Mouse (Mus musculus) midbrain, embryonic 13.5 days (tissue): ENCODE measurements around the gene Pard3. TPM values are rescaled to one million over a fixed set of nuclear protein-coding genes. Genes with fewer than 3 reads are reported as not detected.

ENCODE experiments used
- ATAC-seq: fragments of 200-750 bp; cut with Nextera tagmentation; 2 replicates; pipeline ENCODE4 v1.8.0; 2017; ENCODE audit warnings: mild to moderate bottlenecking, moderate TSS enrichment, moderate library complexity
- H3K27ac ChIP-seq: fragments of 300-500 bp; sonication (generic); 2 replicates; pipeline ENCODE4 v1.5.1; 2015; ENCODE audit warnings: inconsistent platforms, mild to moderate bottlenecking, moderate library complexity
- H3K27me3 ChIP-seq: fragments of 300-500 bp; sonication (generic); 2 replicates; pipeline ENCODE4 v1.6.1; 2015; ENCODE audit warnings: mild to moderate bottlenecking, inconsistent platforms
- H3K36me3 ChIP-seq: fragments of 300-500 bp; sonication (generic); 2 replicates; pipeline ENCODE4 v1.6.1; 2015; ENCODE audit warnings: mild to moderate bottlenecking, inconsistent platforms
- H3K4me1 ChIP-seq: fragments of 300-500 bp; sonication (generic); replicated peaks from 2 replicates; pipeline ENCODE4 v1.6.1; 2015; ENCODE audit warnings: inconsistent platforms
- H3K4me2 ChIP-seq: fragments of 300-500 bp; sonication (generic); replicated peaks from 2 replicates; pipeline ENCODE4 v1.6.1; 2015; ENCODE audit warnings: moderate library complexity, mild to moderate bottlenecking, inconsistent platforms
- H3K4me3 ChIP-seq: fragments of 300-500 bp; sonication (generic); replicated peaks from 2 replicates; pipeline ENCODE4 v1.5.1; 2015; ENCODE audit warnings: mild to moderate bottlenecking, inconsistent platforms
- H3K9ac ChIP-seq: fragments of 300-500 bp; sonication (generic); replicated peaks from 2 replicates; pipeline ENCODE4 v1.6.1; 2015; ENCODE audit warnings: mild to moderate bottlenecking, inconsistent platforms
- H3K9me3 ChIP-seq: fragments of 300-500 bp; sonication (generic); 2 replicates; pipeline ENCODE4 v1.6.1; 2016; ENCODE audit warnings: mild to moderate bottlenecking, inconsistent platforms
- WGBS: fragments of 180-500 bp; shearing (Covaris S2); methylation state at CpG from one replicate; pipeline ENCODE4 v1.1.7; 2015; 5-methylcytosine and 5-hydroxymethylcytosine counted together
- polyA plus RNA-seq: library from polyadenylated mRNA; unstranded; fragments of >200 nt; fragmentation: Nextera tagmentation; extraction: Ambion mirVana; gene quantifications from 2 replicates; pipeline ENCODE4 v1.2.1, GENCODE M21; 2015

Pard3 gene
- 20.0 and 22.8 TPM in 2 replicates for polyA plus RNA-seq

DNA sequence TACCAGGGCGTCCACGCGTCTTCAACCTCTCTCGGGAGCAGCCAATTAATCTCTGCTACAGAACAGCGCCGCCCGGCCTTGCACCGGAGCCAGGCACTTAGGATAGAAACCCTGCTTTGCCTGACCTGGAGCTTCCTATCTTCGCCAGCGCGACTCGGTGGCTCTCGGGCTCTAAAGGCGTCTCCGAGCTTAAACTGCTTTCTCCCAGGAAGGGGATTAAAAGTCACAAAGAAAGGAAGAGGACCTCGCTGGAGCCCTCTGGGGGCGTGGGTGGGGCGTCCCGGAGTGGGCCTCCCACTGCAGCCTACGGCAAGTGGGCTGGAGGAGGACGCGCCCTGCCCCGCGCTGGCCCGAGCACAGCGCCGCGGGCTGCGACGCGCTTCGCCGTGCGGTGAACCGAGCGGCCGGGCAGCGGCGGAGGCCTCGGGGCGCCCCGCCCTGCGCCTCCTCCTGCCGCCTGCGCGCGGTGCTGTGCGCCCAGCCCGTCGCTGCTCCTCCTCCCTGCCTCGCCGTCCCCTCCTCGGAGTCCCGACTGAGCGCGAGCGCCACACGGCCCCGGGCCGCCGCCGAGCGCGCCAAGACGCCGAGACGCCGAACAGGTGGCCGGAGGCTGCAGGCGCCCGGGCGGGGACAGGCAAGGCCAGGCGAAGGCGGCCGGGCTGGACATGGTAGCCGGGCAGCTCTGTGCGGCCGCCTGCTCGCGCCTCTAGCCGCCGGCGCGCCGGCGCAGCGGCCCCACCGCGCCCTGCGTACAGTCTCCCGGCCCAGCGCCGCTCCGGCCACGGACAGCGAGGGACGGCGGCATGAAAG lies at the start of gene Pard3:
Gene Pard3, plus strand, starts transcription at position 343 of the 810 bp plus-strand sequence.
- under 1% methylated on average over 67 of the region's 98 CpGs for WGBS

DNA sequence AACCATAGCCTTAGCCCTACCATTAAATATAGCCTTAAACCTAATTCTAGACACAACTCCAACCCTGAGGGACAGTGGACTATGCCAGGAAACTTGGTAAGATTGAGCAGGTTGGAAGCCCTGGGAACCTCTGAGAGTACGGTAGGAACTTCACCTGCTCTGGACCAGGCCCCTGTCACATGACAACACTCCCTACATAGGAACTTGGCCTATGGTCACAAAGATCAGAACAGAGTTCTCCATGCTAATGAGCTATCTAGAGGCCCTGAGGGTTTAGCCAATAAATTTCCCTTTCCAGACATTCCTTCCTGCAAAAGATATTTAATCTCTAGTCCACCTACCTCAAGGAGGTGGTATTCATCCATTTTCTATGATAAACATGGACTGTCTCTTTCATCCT lies 41.9 kb upstream of the Pard3 start:
- H3K9me3 ChIP-seq: no peaks in the 10 kb centered on the region
- H3K9ac ChIP-seq: no peak overlapping the region
- WGBS: 92% methylated on average over 1 of the region's 1 CpGs
- no peaks in the 10 kb centered on the region for H3K36me3 ChIP-seq
- H3K27me3 ChIP-seq: no peaks in the 10 kb centered on the region
- H3K27ac ChIP-seq: no peak overlapping the region
- H3K4me1 ChIP-seq: no peaks in the 10 kb centered on the region
- ATAC-seq: no peak
- no peak overlapping the region for H3K4me2 ChIP-seq
- H3K4me3 ChIP-seq: no peak overlapping the region

More for the DNA sequence above, at the start of gene Pard3:
- Histone ChIP-seq H3K4me1 (peaks cover 36% of the 10 kb centered on the region), H3K4me2 (peak within 1 kb of the TSS; percentile 81), H3K36me3 (no peaks in the 10 kb centered on the region), H3K27ac (peak within 1 kb of the TSS; percentile 95), H3K4me3 (peak within 1 kb of the TSS; percentile 95), H3K9me3 (no peaks in the 10 kb centered on the region), H3K27me3 (peaks cover 3% of the 10 kb centered on the region; the same call in 1 of the 2 replicates), H3K9ac (peak within 1 kb of the TSS; percentile 93)
- ATAC-seq: peak; percentile 96

DNA sequence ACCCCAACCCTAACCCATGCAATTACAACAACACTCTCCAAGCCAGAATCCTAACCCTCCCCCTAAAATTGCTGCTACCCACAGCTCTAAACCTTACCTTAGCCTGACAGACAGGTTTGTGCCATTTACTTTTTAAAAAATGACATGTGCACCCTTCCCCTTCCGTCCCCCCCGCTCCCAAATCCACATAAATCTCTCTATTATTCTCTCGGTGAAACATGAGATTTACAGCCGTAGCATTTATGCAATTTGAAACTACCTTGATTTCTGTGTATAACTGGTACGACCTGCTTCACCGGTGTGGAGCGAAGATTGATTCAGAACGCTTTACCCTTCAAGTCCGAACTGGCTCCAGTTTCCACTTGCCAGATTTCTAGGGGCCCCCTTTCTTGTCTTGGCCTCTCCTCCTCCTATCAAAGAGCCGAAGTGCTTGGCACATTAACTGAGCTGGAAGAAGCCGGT lies 38.4 kb upstream of the Pard3 start:
- ATAC-seq: no peak
- H3K27me3 ChIP-seq: no peaks in the 10 kb centered on the region
- H3K4me3 ChIP-seq: no peak overlapping the region
- H3K27ac ChIP-seq: no peak overlapping the region
- H3K9ac ChIP-seq: no peak overlapping the region
- no peaks in the 10 kb centered on the region for H3K4me1 ChIP-seq
- no peaks in the 10 kb centered on the region for H3K9me3 ChIP-seq
- WGBS: 82% methylated on average over 11 of the region's 11 CpGs
- H3K4me2 ChIP-seq: no peak overlapping the region
- no peaks in the 10 kb centered on the region for H3K36me3 ChIP-seq

DNA sequence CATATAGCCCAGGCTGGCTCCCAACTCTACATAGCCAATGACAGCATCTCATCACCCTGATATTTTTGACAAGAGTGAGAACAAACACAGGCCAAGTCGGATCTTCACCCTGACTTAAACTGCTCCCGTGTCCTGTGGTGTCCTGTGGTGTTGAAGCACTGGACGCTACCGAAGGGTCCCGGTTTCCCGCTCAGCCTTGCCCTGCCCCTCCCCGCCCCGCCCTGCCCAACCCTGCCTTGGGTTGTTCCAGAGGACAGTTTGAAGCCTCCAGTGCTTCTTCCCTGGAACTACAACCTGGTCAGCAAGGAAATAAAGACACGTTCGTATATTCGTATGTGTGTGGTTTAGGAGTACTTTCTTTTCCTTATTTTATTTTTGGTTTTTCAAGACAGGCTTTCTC lies 37.9 kb upstream of the Pard3 start:
- no peak overlapping the region for H3K4me3 ChIP-seq
- H3K27me3 ChIP-seq: no peaks in the 10 kb centered on the region
- no peak overlapping the region for H3K9ac ChIP-seq
- 56% methylated on average over 11 of the region's 11 CpGs for WGBS
- H3K36me3 ChIP-seq: no peaks in the 10 kb centered on the region
- H3K4me1 ChIP-seq: no peaks in the 10 kb centered on the region
- no peak overlapping the region for H3K27ac ChIP-seq
- no peak for ATAC-seq
- no peaks in the 10 kb centered on the region for H3K9me3 ChIP-seq
- H3K4me2 ChIP-seq: no peak overlapping the region

DNA sequence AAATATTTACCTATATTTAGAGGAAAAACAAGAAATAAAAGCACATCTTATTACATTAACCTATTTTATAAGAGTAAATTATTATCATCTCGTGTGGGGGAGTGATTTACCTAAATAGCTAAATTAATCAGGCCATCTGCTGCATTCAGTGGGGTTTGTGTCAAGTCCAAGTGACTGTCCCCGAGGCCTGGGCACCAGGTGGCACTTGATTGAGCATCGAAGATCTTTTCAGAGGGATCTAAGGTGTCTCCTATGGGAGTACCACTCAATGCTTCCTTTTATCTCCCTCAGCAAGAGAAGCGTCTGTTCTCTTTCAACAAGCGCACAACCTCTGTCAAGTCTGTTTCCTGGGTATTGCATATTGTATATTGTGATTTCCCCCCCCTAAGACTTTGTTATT lies 32.2 kb upstream of the Pard3 start:
- Histone ChIP-seq H3K27me3 (no peaks in the 10 kb centered on the region), H3K4me3 (no peak overlapping the region), H3K9ac (no peak overlapping the region), H3K4me2 (no peak overlapping the region), H3K4me1 (peaks cover 4% of the 10 kb centered on the region; the same call in 1 of the 2 replicates), H3K9me3 (no peaks in the 10 kb centered on the region), H3K36me3 (no peaks in the 10 kb centered on the region), H3K27ac (no peak overlapping the region)
- WGBS: 58% methylated on average over 5 of the region's 5 CpGs
- no peak for ATAC-seq

DNA sequence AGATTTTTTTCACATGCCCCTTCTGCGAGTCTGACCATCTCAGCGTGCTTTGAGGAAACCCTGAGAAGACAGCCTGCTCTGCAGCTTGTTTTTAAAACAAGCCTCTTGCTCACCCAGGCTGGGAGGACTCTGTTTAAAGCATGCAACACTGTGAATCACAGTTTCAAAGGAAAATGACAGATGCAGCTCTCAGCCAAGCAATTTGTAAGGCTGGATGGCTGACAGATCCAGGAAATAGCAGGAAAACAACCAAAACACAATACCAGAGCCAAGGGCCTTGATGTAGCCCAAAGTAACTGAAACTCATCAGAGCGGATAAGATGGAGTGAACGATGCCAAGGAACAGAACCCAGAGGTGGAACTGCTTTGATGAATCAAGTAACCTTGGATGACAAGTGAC lies 24.8 kb upstream of the Pard3 start:
- no peaks in the 10 kb centered on the region for H3K27me3 ChIP-seq
- H3K9me3 ChIP-seq: no peaks in the 10 kb centered on the region
- no peak overlapping the region for H3K4me2 ChIP-seq
- no peaks in the 10 kb centered on the region for H3K36me3 ChIP-seq
- no peak overlapping the region for H3K9ac ChIP-seq
- WGBS: 76% methylated on average over 4 of the region's 4 CpGs
- H3K27ac ChIP-seq: no peak overlapping the region
- ATAC-seq: no peak
- H3K4me1 ChIP-seq: no peaks in the 10 kb centered on the region
- H3K4me3 ChIP-seq: no peak overlapping the region

DNA sequence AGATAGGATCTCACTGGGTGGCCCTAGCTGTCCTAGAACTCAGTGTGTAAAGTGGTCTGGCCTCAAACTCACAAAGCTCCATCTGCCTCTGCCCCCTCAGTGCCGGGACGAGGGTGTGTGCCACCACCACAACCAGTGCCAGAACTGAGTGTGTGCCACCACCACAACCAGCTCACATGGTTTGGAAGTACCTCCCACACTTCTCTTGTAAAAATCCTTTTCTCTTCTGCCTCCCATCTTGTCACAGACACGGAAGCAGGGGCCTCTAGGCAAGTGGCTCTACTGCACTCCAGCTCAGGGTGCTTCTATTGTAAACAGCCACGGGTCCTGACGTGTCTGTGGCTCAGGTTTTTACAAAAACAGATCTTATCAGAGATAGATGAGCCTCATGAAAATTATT lies 13.7 kb upstream of the Pard3 start:
- Histone ChIP-seq H3K4me1 (no peaks in the 10 kb centered on the region), H3K4me3 (no peak overlapping the region), H3K27ac (no peak overlapping the region), H3K36me3 (no peaks in the 10 kb centered on the region), H3K9me3 (no peaks in the 10 kb centered on the region), H3K4me2 (no peak overlapping the region), H3K27me3 (no peaks in the 10 kb centered on the region), H3K9ac (no peak overlapping the region)
- no peak for ATAC-seq
- WGBS: 73% methylated on average over 5 of the region's 5 CpGs

DNA sequence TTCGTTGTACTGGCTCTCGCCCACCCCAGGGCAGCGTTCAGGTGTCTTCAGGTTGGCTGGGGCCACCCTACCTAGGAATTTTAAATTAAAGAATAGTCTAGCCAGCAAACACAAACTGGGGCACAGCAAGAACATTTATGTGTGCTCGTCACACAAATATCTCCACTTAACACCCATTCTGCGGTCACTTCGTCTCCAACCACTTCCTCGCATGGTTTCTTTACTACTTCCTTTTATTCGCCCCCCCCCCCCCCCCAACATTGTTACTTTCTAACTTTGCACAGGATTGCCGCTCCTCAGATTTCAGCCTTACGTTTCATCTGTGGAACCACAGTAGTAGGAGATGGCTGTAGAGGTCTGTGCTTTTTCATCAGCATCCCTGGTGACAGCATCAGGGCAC lies 11.6 kb upstream of the Pard3 start:
- Histone ChIP-seq H3K4me2 (no peak overlapping the region), H3K36me3 (no peaks in the 10 kb centered on the region), H3K9ac (no peak overlapping the region), H3K4me1 (no peaks in the 10 kb centered on the region), H3K27ac (no peak overlapping the region), H3K27me3 (no peaks in the 10 kb centered on the region), H3K4me3 (no peak overlapping the region), H3K9me3 (no peaks in the 10 kb centered on the region)
- ATAC-seq: no peak
- 83% methylated on average over 10 of the region's 10 CpGs for WGBS

DNA sequence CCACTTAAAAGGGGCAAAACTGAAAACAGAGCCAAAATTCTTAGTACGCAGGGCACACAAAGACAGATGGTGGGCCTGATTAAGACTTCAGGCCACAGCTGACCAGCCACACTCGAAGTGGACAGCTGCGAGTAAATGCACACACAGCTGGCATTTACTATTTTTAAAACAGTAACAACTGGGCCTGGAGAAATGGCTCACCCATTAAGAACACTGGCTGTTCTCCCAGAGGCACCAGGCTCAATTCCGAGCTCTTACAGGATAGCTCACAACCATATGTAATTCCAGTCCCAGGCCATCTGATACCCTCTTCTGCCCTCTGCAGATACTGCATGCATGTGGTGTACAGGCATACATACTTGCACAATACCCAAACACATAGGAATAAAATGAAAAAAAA lies 8.6 kb upstream of the Pard3 start:
- Histone ChIP-seq H3K9ac (no peak overlapping the region), H3K27ac (no peak overlapping the region), H3K4me2 (no peak overlapping the region), H3K4me3 (no peak overlapping the region), H3K27me3 (no peaks in the 10 kb centered on the region), H3K4me1 (no peaks in the 10 kb centered on the region), H3K36me3 (no peaks in the 10 kb centered on the region), H3K9me3 (no peaks in the 10 kb centered on the region)
- ATAC-seq: no peak
- 76% methylated on average over 4 of the region's 4 CpGs for WGBS

DNA sequence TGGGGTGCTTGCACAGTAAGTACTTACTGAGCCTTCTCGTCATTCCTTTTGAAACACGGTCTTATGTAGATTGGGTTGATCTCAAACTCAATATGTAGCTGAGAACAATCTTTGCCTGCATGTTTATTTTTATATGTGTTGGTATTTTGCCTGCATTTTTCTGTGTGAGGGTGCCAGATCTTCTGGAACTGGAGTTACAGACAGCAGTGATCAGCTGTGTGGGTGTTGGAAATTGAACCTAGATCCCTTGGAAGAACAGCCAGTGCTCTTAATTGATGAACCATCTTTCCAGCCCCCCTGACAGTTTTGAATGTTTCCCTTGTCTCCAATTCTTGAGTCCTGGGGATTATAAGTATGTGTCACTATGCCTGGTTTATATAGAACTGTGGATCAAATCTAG lies 4.9 kb upstream of the Pard3 start:
- Histone ChIP-seq H3K9ac (no peak overlapping the region), H3K27ac (no peak overlapping the region), H3K36me3 (no peaks in the 10 kb centered on the region), H3K27me3 (peaks cover 3% of the 10 kb centered on the region; the same call in 1 of the 2 replicates), H3K4me2 (no peak overlapping the region), H3K4me1 (peaks cover 11% of the 10 kb centered on the region), H3K4me3 (no peak overlapping the region), H3K9me3 (no peaks in the 10 kb centered on the region)
- no peak for ATAC-seq
- 93% methylated on average over 2 of the region's 2 CpGs for WGBS

DNA sequence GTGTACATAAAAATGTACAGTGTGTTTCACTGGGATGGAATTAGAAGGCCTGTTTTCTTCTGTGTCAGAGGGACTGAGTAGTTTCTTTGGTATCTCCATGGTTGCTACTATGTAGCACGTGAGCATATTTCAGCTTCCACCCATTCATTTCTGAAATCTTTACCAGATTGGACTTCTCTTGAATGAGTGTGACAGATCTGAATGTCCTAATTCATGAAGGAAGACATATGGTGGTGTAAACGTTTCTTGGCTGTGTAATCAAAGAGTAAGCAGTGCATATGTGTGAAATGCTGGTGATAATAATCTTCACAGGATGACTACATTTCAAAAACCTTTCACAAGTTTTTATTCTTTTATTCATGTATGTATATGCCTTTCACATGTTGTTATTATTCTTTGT lies 3.9 kb upstream of the Pard3 start:
- Histone ChIP-seq H3K4me2 (no peak overlapping the region), H3K27ac (no peak overlapping the region), H3K4me1 (peaks cover 11% of the 10 kb centered on the region), H3K36me3 (no peaks in the 10 kb centered on the region), H3K27me3 (peaks cover 3% of the 10 kb centered on the region; the same call in 1 of the 2 replicates), H3K4me3 (no peak overlapping the region), H3K9ac (no peak overlapping the region), H3K9me3 (no peaks in the 10 kb centered on the region)
- WGBS: 71% methylated on average over 2 of the region's 2 CpGs
- ATAC-seq: no peak

DNA sequence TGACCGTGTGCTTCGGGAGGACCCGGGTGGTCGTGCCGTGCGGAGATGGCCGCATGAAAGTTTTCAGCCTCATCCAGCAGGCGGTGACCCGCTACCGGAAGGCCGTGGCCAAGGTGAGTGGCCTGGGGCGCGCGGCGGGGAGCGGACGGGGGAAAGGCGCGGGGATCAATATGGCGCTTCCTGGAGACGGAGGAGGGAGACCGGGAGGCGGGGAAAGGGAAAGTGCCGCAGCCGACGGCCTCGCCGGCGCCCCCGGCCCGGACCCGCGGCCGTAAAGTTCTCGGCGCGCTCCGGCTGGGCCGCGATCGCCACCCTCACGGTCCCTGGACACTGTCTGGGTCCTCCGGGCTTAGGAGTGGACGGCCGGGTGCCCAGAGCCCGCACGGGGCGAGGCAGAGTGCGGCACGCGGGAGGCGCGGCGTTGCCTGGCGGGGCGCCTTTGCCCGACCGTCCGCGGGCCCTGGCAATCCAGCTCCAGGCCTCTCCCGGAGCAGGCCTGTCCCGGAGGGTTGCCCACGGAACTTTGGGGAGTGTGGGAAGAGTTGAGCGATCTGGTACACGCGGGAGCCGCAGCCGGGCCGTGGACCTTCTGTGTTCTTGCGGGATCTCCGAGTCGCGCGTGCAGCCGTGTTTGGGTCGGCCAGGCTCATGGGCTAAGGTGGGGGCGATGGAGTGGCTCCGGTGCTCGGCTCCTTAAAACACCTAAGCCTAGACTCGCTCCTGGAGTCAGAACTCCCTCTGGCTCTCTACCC lies 844 bp downstream of the Pard3 start:
- peak overlapping the region; percentile 95 for H3K27ac ChIP-seq
- H3K27me3 ChIP-seq: peaks cover 3% of the 10 kb centered on the region; the same call in 1 of the 2 replicates
- H3K4me1 ChIP-seq: peaks cover 36% of the 10 kb centered on the region
- WGBS: under 1% methylated on average over 79 of the region's 80 CpGs
- ATAC-seq: peak; percentile 72
- no peaks in the 10 kb centered on the region for H3K36me3 ChIP-seq
- peak overlapping the region; percentile 93 for H3K9ac ChIP-seq
- H3K4me3 ChIP-seq: peak overlapping the region; percentile 95
- H3K9me3 ChIP-seq: no peaks in the 10 kb centered on the region
- H3K4me2 ChIP-seq: peak overlapping the region; percentile 81
